Mouse (Mus musculus) CD4-positive naive resting alpha-beta T cell, adult 57 days (primary cell): Measurements from ENCODE around the gene Pgghg. TPM values are rescaled to one million over a fixed set of nuclear protein-coding genes. Genes with fewer than 3 reads are reported as not detected.

ENCODE experiments used
- total RNA-seq: library from RNA; stranded (reverse); gene quantifications from one replicate; pipeline ENCODE4 v1.2.4, GENCODE M21; 2023

Pgghg gene
- 11.0 TPM for total RNA-seq

DNA sequence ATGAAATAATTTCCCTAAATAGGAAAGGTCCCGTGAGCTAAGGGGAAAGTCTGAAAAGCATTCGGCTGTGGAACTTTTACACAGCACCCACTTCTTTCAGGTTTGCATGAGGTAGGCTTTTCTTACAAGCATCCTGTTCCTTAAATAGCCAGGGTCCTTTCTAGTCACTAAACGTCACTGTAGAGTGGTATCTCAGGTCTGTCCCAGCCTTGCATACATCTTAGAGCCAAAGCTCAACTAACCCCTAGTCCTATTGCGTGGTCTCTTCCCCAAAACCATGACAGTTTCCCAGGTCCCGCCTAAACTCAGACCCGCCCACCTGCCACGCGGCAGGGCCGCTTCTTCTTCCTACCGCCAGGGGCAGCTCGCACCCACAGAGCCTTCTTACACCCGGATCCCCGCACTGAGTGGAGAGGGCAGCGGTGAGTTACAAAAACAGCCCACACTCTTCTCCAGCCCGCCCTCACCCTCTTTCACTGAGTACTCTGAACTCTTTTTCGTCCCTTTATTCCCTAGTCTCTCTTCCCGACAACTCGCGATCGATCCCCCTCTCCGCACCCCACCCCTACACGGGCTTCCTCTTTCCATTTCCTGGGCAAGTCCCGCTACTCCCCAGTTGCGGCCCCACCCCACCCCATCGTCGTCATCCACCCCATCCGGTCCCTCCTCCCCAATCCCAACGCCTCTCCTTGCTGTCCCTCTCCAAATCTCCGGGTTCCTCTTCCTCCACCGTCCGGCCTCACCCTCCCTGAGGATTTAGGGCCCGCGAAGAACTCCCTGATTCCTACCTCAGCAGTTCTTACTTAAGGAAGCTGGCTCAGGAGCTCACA lies at the start of gene Pgghg:
Pgghg (plus strand) TSS at position 170 of the 830 bp plus-strand sequence.

DNA sequence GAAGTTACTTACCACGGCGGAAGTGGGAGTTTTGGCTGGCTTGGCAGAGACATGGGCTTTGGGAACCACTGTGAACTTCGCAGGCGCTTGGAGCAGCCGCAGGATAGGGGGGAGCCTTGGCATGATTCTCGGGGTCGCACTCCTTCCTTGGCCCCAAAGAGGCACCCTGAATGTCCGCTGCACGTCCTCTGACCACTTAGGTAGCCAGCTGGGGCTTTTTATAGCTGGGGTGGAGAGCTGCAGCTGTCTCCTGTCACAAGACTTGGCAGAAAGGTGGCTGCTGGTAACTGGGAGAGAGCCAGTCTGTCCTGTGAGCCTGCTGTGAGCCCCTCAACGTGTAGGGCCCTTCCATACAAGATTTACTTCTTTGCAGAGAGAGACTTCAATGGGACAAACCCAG lies 41.0 kb upstream of the Pgghg start, which contains the start of gene Cox8b:
Cox8b (minus strand) TSS at position 227 of the 400 bp plus-strand sequence.

DNA sequence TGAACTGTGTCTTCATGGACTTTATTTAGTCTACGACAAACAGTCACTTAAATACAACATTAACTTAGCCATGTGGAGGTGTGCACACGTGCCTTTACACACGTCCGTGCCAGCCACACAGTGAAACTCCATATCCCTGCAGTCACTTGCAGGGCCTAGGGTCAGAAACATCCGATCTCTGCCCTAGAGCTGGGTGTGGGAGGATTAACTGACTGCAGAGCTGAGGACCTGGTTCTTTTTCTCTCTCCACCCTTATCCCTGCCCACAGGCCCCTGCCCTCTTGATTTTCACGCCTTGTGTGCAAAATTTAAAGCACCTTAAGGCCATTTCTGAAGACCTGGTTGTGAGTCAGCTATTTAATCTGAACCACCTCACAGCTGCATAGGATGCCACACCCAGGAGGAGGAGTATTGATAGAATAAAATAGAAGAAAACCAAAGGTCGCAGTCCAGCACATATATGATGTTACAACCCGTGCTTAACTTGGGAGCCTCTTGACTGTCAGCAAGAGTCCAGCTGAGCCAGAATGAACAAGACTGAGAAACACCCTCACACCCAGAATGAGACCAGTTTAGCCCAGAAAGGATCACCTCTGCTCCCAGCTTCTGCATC lies 20.7 kb upstream of the Pgghg start, which contains the start of gene Nlrp6:
Nlrp6 (plus strand) TSS at position 485 of the 612 bp plus-strand sequence.

DNA sequence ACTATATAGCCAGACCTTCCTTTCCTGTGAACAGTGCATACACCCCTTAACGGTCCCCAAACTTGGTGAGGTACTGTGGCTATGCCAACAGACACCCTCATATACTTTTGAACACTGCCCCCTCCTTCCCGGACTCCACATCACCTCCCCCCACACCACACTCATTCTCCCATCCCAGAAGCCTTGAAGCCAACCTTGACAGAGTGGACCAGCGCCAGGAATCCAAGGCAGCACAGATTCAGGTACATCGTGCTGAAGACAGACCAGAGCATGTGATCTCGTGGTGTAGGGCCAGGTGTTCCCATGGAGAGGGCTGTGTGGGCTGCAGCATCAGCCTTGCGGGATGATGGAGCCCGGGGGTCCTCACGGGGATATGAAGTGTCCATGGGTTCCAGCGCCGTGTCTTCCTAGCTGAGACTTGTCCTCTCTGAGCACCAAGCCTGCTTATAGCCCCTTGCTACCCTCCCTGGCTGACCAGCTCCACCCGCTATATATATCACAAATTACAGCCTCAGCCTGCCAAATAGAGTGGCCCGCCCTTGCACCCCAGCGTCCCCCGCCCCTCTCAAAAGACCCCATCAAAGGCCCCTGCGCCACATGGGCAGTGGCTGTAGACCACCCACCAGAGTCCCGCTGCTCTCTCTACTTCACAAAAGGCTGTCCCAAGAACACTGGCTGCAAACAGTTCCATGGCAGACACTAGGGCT lies 8.8 kb downstream of the Pgghg start, which contains the start of gene Ifitm5:
Ifitm5 (minus strand) TSS at position 468 of the 707 bp plus-strand sequence.

DNA sequence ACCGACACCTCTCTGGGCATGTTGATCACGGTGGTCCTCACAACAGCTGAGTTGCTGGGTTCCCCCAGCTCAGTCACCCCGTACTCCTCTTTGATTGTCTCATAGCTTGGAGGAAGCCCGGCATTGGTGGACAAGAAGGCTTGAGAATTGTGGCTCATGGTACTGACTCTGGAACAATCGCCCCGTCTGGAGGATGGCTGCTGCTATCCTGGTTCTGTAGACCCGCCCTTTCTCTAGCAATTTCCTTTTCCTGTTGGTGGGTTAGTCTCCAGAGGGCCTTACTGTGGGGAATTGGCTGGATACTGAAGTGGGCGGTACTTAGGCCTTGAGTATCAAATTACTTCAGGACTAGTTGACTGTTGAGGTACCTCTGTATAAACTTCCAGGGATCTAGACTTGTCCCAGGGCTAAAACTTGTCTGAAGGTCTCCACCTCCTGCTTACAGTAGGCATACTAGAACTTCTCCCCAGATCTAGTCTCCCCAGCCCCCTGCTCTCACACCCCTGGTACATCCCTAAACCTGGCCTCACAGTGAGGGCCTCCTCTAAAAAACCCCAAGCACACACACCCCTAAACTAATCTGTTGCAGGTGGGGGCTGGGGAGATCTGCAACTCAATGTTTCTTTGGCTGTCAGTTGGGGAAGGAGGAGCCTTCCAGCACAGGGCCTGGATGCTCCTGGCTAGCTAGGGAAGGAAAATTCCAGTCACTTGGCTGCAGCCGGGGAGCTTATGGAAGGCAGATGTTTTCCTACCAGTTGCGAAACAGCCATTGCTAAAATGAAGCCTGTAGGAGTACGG lies 14.8 kb downstream of the Pgghg start, which contains the start of the genes Gm45717 and Ifitm2:
Gm45717 (minus strand) TSS at position 180 of the 798 bp plus-strand sequence.
Ifitm2 (minus strand) TSS at position 230 of the 798 bp plus-strand sequence.

DNA sequence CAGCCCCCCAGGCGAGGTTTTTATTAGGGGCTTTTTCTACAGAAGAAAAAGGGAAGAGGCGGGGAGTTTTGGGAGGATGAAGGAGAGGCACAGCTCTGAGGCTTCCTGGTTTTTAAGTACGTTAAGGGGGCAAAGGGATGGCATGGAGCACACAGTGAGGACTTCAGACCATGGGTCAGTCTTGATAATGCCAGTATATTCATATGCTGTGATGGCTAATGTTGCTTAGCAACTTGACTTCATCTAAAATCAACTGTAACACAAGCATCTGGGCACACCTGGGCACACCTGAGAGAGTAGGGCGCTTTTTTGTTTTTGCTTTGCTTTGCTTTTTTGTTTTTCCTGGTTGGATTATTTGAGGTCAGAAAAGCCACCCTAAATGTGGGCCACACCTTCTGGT lies 25.7 kb downstream of the Pgghg start, which contains the start of gene Ifitm1:
Ifitm1 (plus strand) TSS at position 301 of the 400 bp plus-strand sequence.

Other genes starting within 250 kb of the Pgghg start
- gene Olfr541, start 244.1 kb upstream of the Pgghg start, total RNA-seq: not detected
- not detected for gene Cyp2e1, start 177.7 kb upstream of the Pgghg start, total RNA-seq
- gene Syce1, start 153.5 kb upstream of the Pgghg start, total RNA-seq: not detected
- gene Zfp941, start 119.2 kb upstream of the Pgghg start, total RNA-seq: not detected
- not detected for gene Urah, start 106.4 kb upstream of the Pgghg start, total RNA-seq
- not detected for gene Scgb1c1, start 95.8 kb upstream of the Pgghg start, total RNA-seq
- not detected for gene Odf3, start 93.6 kb upstream of the Pgghg start, total RNA-seq
- gene Gm45785, start 85.1 kb upstream of the Pgghg start, total RNA-seq: not detected
- 104 TPM for gene Ric8a, start 84.4 kb upstream of the Pgghg start, total RNA-seq
- 28.0 TPM for gene Bet1l, start 83.8 kb upstream of the Pgghg start, total RNA-seq
- gene Psmd13, start 59.4 kb upstream of the Pgghg start, total RNA-seq: 79.0 TPM
- 7.8 TPM for gene Sirt3, start 59.1 kb upstream of the Pgghg start, total RNA-seq
- not detected for gene Cox8b, start 40.9 kb upstream of the Pgghg start, total RNA-seq
- gene Nlrp6, start 20.5 kb upstream of the Pgghg start, total RNA-seq: not detected
- gene Ifitm5, start 8.9 kb downstream of the Pgghg start, total RNA-seq: not detected
- not detected for gene Gm45717, start 14.5 kb downstream of the Pgghg start, total RNA-seq
- 19.8 TPM for gene Ifitm2, start 14.6 kb downstream of the Pgghg start, total RNA-seq
- gene Ifitm1, start 25.8 kb downstream of the Pgghg start, total RNA-seq: 5.5 TPM
- 12.2 TPM for gene Ifitm3, start 69.4 kb downstream of the Pgghg start, total RNA-seq
- 1.9 TPM for gene Ifitm6, start 76.5 kb downstream of the Pgghg start, total RNA-seq
- not detected for gene Gm17387, start 87.7 kb downstream of the Pgghg start, total RNA-seq
- gene B4galnt4, start 119.7 kb downstream of the Pgghg start, total RNA-seq: 1.3 TPM
- gene Pkp3, start 136.8 kb downstream of the Pgghg start, total RNA-seq: 39.7 TPM
- gene Sigirr, start 159.2 kb downstream of the Pgghg start, total RNA-seq: 76.9 TPM
- 0.30 TPM for gene Ano9, start 176.4 kb downstream of the Pgghg start, total RNA-seq
- 12.8 TPM for gene Ptdss2, start 181.0 kb downstream of the Pgghg start, total RNA-seq
- 43.4 TPM for gene Rnh1, start 231.5 kb downstream of the Pgghg start, total RNA-seq